Mouse (Mus musculus) G1E (cell line): ENCODE measurements around the gene Cd6.

Experiments used
- CTCF ChIP-seq: IDR thresholded peaks from 2 replicates; pipeline ENCODE4 v1.5.1; 2012; ENCODE audit warnings: low read depth, low read length, inconsistent platforms, mixed read lengths
- GATA2 ChIP-seq: IDR thresholded peaks from 2 replicates; pipeline ENCODE4 v1.6.1; 2012; ENCODE audit warnings: low read depth, low read length, inconsistent platforms, borderline replicate concordance

DNA sequence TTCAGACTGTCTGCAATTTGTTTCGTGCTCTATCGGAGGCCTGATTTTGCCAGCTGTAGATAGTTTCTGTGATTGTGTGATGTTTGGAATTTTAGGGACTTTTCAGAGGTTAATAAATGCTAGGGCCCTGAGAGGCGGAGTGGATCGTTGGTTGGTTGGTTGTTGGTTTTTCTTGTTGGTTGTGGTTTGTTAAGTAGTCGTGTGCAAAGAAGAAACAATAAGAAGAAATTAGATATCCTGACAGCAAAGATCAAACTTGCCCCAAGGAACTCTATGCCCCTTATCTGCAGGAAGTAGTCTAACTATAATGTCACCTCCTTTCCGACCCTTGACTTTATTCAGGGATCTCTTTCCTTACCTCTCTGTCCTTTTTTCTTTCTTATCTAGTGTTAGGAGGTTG lies 18.4 kb downstream of the Cd6 start:
- no peak for TF ChIP-seq CTCF
- no peak for TF ChIP-seq GATA2
